Mouse (Mus musculus) thymus, postnatal 14 days (tissue): ENCODE results near the gene 2310002L09Rik.
"Not testable (repeated sequence)": the region's sequence is repeated elsewhere in the genome, so short reads cannot be mapped to it uniquely, and the experiment has no call there.

Source experiments
- DNase-seq: peaks from one replicate; pipeline ENCODE4 v3.0.0; 2021

Gene 2310002L09Rik

DNA sequence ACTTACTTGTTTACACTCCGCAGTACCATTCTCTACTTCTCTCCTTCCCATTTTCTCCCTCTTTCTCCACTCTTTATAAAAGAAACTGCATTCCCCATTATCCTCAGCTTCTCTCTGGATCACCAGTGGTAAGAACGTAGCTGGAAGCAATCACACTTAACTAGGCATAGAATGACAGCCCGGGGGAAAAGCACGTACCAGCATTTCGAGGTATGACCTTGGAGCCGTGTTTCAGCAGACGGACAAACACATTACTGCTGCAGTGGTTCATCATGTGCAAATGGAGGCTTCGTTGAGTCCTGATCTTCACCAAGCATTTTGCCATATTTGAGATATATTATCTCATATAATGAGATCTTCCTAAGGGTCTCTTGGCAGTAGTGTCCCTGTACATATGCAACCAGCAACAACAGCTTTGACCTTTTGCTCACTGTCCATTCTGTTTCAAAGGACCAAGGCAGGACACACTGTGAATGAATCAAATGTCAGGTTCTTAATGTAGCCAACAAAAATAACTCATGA, at the start of gene 2310002L09Rik:
Gene 2310002L09Rik (minus strand): TSS at position 472 of the 522 bp plus-strand sequence.
- no peak for DNase-seq

DNA sequence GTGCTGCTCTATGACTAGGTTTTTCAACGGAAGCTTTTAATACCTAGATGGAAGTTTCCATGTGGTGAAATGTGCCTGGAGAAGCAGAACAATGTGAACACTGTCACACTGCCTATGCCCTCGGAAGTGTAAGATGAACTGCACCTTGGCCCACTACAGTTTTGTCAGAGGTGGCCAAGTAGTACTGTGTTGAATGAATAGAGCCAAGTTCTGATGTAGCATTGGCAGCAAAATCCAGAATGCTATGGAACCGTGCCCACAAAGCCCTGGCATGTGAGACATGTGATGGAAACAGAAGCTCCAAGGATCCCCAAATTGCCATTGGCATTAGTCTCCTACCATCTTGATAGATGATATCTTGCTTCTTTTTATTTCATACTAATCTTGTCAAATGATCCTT, 29.8 kb upstream of the 2310002L09Rik start:
- DNase-seq: no peak

DNA sequence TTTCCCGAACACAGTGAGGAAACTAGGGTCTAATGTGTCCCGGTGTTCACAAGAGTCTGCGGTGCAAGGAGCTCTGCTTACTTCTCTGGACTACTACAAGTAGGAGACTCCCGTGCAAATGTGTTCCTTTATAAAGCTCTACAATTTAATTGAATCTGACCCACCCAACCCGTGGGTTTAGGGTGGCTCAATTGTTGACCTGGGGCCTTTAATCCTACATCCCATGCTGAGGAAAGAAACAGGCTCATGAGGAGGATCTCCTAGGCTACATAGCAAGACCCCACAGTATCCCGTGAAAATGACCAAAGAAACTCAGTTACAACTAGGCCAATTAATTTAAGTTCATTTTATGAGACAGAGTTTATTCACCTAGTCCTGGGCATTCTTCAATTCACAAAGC, 30.0 kb downstream of the 2310002L09Rik start, which contains the start of gene Gm11756:
Gene Gm11756 (minus strand): TSS at position 101 of the 400 bp plus-strand sequence.
- DNase-seq: not testable (repeated sequence)

DNA sequence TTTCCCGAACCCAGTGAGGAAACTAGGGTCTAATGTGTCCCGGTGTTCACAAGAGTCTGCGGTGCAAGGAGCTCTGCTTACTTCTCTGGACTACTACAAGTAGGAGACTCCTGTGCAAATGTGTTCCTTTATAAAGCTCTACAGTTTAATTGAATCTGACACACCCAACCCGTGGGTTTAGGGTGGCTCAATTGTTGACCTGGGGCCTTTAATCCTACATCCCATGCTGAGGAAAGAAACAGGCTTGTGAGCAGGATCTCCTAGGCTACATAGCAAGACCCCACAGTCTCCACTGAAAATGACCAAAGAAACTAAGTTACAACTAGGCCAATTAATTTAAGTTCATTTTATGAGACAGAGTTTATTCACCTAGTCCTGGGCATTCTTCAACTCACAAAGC, 44.8 kb downstream of the 2310002L09Rik start, which contains the start of gene Gm13871:
Gene Gm13871 (minus strand): TSS at position 101 of the 400 bp plus-strand sequence.
- not testable (repeated sequence) for DNase-seq

DNA sequence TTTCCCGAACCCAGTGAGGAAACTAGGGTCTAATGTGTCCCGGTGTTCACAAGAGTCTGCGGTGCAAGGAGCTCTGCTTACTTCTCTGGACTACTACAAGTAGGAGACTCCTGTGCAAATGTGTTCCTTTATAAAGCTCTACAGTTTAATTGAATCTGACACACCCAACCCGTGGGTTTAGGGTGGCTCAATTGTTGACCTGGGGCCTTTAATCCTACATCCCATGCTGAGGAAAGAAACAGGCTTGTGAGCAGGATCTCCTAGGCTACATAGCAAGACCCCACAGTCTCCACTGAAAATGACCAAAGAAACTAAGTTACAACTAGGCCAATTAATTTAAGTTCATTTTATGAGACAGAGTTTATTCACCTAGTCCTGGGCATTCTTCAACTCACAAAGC, 59.6 kb downstream of the 2310002L09Rik start, which contains the start of gene Gm11757:
Gene Gm11757 (minus strand): TSS at position 101 of the 400 bp plus-strand sequence.
- DNase-seq: not testable (repeated sequence)
